Mouse (Mus musculus) hindlimb bud, embryonic 11.5 days (tissue): ENCODE results near the gene Gng5.

Experiments
- DNase-seq: peaks from one replicate; pipeline ENCODE4 v3.0.0-alpha.2; 2012; ENCODE audit warnings: low read depth, low spot score; ENCODE audit errors: extremely low spot score

Gene Gng5

DNA sequence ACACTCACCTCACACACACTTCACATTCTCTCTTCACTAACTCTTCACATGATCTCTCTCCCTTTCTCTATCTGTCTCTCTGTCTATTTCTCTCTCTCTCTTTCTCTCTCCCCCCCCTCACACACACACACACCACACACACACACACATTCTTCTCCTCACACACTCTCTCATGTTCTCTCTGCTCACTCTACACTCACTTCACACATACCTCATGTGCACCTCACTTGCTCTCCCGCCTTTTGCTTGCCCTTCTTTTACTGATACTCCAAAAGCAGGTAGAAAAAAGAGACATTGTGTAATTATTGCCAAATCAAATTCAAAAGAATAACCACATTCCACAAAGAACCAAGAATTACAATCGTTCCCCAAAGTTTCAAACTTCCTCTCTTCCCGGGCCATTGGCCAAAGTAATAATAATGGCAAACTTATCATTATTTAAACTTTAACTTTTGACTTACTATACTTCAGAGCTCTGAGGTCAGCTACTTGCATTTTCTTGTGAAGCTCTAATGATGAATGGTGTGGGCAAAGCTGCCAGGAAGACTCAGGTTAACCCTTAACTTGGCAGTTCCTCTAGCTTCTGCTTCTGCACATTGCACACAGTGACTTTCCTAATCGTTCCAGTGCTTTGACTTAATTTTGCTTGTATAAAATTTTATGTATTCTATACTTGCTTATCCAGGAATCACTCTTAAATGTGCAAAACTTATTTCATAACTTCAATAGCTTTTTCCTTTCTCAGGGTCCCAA is 41.1 kb downstream of the Gng5 start:
- no peak for DNase-seq

DNA sequence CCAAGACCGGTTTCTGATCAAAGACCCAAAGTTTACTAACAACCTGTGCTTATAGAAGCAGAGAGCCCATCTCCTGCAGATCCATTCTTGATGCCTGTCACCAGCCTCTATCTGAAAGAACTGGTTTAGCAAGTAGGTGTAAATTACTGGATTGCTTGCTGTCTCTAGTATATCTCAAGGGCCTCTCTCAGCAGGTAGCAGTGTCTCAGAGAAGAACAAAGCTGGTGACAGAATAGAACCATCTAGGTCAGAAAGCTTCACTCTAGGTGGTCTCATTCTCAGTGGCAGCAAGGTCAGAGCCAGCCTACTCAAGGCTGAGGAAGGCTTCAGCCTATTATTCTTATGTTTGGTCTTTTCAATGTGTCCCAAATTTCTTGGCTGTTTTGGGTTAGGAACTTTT is 44.0 kb downstream of the Gng5 start:
- no peak for DNase-seq

GRCm38 (mm10) chr3:146554816-146555215 is 55.2 kb downstream of the Gng5 start:
- no peak for DNase-seq
